Mouse (Mus musculus) C2C12 (cell line): ENCODE measurements around the gene Cacna1b.

Experiments
- CEBPB ChIP-seq: IDR thresholded peaks from one replicate; pipeline ENCODE4 v1.6.1; 2011; ENCODE audit warnings: low read depth, mild to moderate bottlenecking, control low read depth, moderate library complexity
- CTCF ChIP-seq: IDR thresholded peaks from one replicate; pipeline ENCODE4 v1.5.1; 2011; ENCODE audit not compliant: control insufficient read depth, insufficient read depth, insufficient read length
- FOSL1 ChIP-seq: IDR thresholded peaks from one replicate; pipeline ENCODE4 v1.8.0; 2011; ENCODE audit warnings: mild to moderate bottlenecking, low read length; ENCODE audit not compliant: poor library complexity, insufficient read depth, severe bottlenecking
- MAX ChIP-seq: IDR thresholded peaks from one replicate; pipeline ENCODE4 v1.6.1; 2011; ENCODE audit warnings: mild to moderate bottlenecking, control low read depth
- MYOD1 ChIP-seq: IDR thresholded peaks from one replicate; pipeline ENCODE4 v1.6.1; 2011; ENCODE audit warnings: low read depth; ENCODE audit not compliant: control insufficient read depth, insufficient read length
- MYOG ChIP-seq: IDR thresholded peaks from one replicate; pipeline ENCODE4 v1.6.1; 2011; ENCODE audit not compliant: control insufficient read depth, insufficient read length; ENCODE audit errors: extremely low read depth
- USF1 ChIP-seq: IDR thresholded peaks from one replicate; pipeline ENCODE4 v1.6.1; 2011; ENCODE audit warnings: low read depth, mild to moderate bottlenecking, control low read depth, moderate library complexity

DNA sequence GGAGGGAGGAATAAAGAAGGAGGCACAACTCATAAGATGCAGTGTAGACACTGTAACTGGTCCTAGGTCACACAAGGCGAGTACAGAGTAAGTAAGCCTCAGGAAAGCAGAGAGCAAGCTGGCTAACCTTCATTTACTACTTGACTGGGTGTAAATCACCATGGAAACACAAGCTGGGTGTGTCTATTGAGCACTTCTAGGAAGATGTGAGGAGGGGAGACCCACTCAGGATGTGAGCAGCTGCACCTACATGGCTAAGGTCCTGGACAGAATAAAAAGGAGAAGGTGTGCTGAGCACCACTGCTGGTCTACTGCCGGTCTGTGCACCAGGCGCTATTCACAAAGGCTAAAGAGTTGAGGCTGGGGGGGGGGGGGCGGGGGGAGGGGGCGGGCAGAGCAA is 13.9 kb upstream of the Cacna1b start:
- TF ChIP-seq CTCF (no peak), MYOD1 (no peak), MAX (no peak), USF1 (no peak), MYOG (no peak), CEBPB (no peak), FOSL1 (no peak)
